Mouse (Mus musculus) c-Kit-negative CD71-positive TER-119-positive erythroid progenitor cells, embryonic 14.5 days (primary cell): ENCODE measurements around the gene Siva1.

Source experiments
- DNase-seq: peaks from one replicate; pipeline ENCODE4 v3.0.0-alpha.2; 2013; ENCODE audit warnings: low read depth, low spot score

Gene Siva1

GRCm38 (mm10) chr12:112644180-112644854, at the start of gene Siva1:
Gene Siva1 (plus strand): TSS chr12:112644679.
- DNase-seq: peak; percentile 87

GRCm38 (mm10) chr12:112594989-112595388, 49.5 kb upstream of the Siva1 start:
- no peak for DNase-seq

- DNase-seq: no peak
These were observed 48.9 kb upstream of the Siva1 start for GRCm38 (mm10) chr12:112595626-112596025.

GRCm38 (mm10) chr12:112596454-112596853, 48.0 kb upstream of the Siva1 start:
- no peak for DNase-seq

GRCm38 (mm10) chr12:112596891-112597500, 47.5 kb upstream of the Siva1 start:
- DNase-seq: no peak

- no peak for DNase-seq
These were observed 46.9 kb upstream of the Siva1 start for GRCm38 (mm10) chr12:112597618-112598017.

GRCm38 (mm10) chr12:112599198-112599597, 45.3 kb upstream of the Siva1 start:
- DNase-seq: no peak

GRCm38 (mm10) chr12:112599942-112600611, 44.4 kb upstream of the Siva1 start:
- DNase-seq: no peak

- DNase-seq: no peak
These were observed 40.5 kb upstream of the Siva1 start for GRCm38 (mm10) chr12:112604022-112604421.

DNA sequence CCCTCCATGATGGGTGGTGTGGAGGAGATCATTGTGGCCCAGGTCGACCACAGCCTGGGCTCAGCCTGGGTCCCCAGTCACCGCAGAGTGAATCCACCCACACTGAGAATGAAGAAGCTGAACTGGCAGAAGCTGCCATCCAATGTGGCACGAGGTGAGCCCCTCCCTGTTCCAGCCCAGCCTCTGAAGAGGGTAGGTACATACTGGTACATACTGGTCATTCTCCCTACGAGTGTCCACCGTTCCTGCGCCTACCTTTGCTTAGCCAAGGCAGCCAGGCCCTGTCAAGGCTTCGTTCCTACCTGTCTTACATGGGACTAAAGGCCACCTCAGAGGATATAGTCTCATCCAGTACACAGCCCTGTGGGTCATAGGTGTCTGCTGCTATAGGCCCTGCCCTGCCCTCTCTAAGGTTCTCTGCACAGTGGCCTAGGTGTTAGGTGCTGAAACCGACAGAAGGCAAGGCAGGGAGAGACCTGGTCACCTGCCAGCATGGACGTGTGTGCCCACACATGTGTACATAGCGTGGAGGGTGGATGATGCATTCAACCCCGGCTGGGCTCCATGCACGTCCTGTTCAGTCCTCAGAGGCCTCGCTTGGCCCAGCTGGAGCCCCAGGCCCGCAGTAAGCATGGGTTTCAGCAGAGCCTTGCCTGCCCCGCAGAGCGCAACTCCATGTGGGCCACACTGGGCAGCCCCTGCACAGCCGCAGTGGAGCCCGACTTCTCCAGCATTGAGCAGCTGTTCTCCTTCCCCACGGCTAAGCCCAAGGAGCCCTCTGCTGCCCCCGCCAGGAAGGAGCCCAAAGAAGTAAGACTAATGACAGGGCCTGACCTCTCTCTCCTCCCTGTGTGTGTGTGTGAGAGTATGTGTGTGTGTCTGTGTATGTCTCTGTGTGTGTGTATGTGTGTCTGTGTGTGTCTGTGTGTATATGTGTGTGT, 39.5 kb upstream of the Siva1 start:
- no peak for DNase-seq

DNA sequence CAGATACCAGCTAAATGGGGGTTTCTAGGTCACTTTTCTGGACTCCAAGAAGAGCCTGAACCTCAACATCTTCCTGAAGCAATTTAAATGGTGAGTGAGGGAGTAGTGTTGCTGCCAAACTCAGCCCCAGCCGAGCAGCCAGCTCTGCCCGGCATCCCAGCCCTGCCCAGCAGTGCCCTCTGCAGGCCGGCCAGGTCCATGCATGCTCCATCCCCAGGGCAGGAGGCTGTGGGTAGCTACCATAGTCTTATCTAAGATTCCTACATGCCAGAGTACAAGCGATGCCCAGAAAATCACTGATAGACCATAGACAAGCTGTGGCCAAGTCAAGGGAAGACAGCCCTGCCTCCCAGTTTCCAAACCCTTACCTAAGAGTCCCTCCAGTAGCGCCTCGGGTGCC, 38.7 kb upstream of the Siva1 start:
- DNase-seq: no peak

GRCm38 (mm10) chr12:112606998-112607397, 37.5 kb upstream of the Siva1 start:
- no peak for DNase-seq

GRCm38 (mm10) chr12:112609031-112609430, 35.4 kb upstream of the Siva1 start:
- DNase-seq: no peak

GRCm38 (mm10) chr12:112616668-112617067, 27.8 kb upstream of the Siva1 start:
- no peak for DNase-seq

- DNase-seq: no peak
These were observed 27.3 kb upstream of the Siva1 start for GRCm38 (mm10) chr12:112617184-112617583.

GRCm38 (mm10) chr12:112617898-112618380, 26.5 kb upstream of the Siva1 start:
- DNase-seq: no peak

DNA sequence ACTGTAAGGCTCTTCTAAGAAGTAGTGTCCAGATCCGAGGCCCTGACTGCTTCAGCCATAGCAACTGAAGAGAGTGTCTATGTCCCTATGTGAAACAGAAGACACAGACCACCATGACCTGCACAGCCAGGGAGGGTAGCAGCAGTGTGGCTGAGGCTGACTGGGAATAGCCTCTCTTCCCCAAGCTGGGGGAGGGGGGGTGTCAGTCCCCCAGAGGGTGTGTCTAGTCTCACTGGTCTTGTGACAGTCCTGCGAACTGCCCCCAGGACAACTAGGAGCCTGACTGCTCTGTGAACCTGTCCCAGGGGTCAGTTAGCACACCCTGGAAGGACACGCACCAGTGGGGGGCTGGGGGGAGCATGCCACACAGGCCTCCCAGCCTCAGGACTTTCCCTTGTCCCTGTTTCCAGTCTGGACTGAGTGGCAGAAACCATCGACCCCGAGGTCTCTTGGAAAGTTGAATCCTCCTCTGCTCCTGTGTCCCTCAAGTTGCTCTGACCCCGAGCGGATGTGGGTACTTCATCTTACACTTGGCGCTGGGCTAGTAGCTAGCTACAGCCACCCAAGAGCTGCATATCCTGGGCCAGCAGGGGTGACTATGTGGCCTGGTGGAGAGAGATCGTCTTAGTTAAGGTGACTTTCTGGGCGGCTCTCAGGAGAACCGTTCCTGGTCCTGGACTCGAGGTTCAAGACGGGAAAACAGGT, 25.3 kb upstream of the Siva1 start:
- DNase-seq: no peak

DNA sequence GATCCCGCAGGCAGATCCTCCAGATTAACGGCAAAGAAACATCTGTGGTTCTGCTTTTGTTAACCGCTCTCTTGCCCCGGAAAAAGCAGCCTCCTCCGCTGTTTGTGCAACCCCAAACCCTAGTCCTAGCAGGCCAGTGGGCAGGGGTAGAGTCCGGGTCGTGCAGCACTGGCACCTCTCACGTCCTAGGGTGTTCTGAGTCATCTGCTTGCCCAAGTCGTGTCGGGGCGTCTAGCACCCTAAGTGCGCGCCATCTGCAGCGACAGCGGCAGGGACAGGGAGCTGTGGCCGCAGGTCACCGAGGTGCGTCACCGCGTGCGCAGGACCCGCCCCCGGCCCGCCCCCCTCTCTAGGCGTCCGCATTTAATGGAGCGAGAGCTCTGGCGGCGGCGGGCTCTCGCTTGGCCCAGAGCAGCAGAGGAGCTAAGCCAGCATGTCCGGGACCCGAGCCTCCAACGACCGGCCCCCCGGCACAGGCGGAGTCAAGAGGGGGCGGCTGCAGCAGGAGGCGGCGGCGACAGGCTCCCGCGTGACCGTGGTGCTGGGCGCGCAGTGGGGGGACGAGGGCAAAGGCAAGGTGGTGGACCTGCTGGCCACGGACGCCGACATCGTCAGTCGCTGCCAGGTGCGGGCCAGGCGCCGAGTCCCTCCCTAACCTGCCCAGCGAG, 24.7 kb upstream of the Siva1 start, which contains the start of gene Adssl1:
Gene Adssl1, plus strand, starts transcription at position 360 of the 668 bp plus-strand sequence.
- no peak for DNase-seq

DNA sequence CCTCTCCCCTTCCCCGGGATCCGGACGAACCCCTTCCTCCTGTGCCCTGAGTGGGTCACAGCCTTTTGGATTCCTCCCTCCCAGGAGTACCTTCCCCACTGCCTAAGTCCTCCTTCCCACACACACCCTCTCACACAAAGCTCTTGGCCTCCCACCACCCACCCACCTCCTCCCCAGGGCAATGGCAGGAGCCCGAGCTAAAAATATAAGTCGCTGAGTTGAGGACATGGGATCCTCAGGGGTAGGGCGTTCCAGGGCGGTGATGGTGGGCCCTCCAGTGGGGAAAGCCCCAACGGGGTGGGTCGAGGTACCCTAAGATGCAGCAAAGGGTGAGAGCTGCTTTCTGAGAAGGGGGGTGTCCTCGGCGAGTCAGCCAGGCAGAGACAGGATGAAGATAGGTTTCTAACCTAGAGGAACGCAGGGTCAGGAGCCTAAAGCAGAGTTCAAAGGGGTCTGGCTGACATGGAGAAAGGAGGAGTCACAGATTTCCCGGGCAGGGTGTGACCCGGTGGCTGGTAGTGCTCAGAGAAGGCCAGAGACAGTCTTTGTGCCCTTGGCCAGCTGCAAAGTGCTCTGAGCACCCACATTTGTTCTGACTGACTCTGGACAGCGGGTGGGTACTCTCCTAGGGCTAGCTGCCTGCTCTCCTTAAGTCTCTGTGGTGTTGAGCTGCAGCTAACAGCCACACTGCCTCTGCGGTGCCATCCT, 24.0 kb upstream of the Siva1 start:
- no peak for DNase-seq

GRCm38 (mm10) chr12:112621900-112622299, 22.6 kb upstream of the Siva1 start:
- DNase-seq: no peak
